Mouse (Mus musculus) ES-Bruce4 (cell line): ENCODE results near the gene Pkn1. TPM values are rescaled to one million over a fixed set of nuclear protein-coding genes. Genes with fewer than 3 reads are reported as not detected.

Source experiments
- H3K27ac ChIP-seq: 2 replicates; pipeline ENCODE4 v1.5.1; 2012; ENCODE audit warnings: low read length, inconsistent platforms; ENCODE audit not compliant: insufficient read depth
- H3K27me3 ChIP-seq: 2 replicates; pipeline ENCODE4 v1.6.1; 2012; ENCODE audit warnings: mild to moderate bottlenecking, low read length, inconsistent platforms; ENCODE audit not compliant: control insufficient read depth, poor library complexity, insufficient read depth, severe bottlenecking
- H3K36me3 ChIP-seq: 2 replicates; pipeline ENCODE4 v1.6.1; 2012; ENCODE audit warnings: inconsistent platforms, mild to moderate bottlenecking, low read length, moderate library complexity; ENCODE audit not compliant: control insufficient read depth, poor library complexity, insufficient read depth, severe bottlenecking
- H3K4me1 ChIP-seq: one replicate; pipeline ENCODE4 v1.8.1; 2011; ENCODE audit warnings: low read length; ENCODE audit not compliant: control insufficient read depth, insufficient read depth
- H3K4me3 ChIP-seq: 2 replicates; pipeline ENCODE4 v1.5.1; 2011; ENCODE audit warnings: low read depth, mild to moderate bottlenecking, low read length
- H3K9ac ChIP-seq: 2 replicates; pipeline ENCODE4 v1.6.1; 2012; ENCODE audit warnings: low read depth, mild to moderate bottlenecking, inconsistent platforms; ENCODE audit not compliant: poor library complexity, severe bottlenecking
- H3K9me3 ChIP-seq: replicated peaks from 2 replicates; pipeline ENCODE4 v1.6.1; 2012; ENCODE audit warnings: mild to moderate bottlenecking, low read length, inconsistent platforms; ENCODE audit not compliant: control insufficient read depth, poor library complexity, insufficient read depth, severe bottlenecking
- CTCF ChIP-seq: IDR thresholded peaks from one replicate; pipeline ENCODE4 v1.8.1; 2011; ENCODE audit warnings: low read depth, low read length
- EP300 ChIP-seq: IDR thresholded peaks from 2 replicates; pipeline ENCODE4 v1.6.1; 2011; ENCODE audit warnings: low read depth, low read length; ENCODE audit not compliant: insufficient read depth
- POLR2A ChIP-seq: IDR thresholded peaks from one replicate; pipeline ENCODE4 v1.8.1; 2011; ENCODE audit warnings: low read length; ENCODE audit not compliant: insufficient read depth
- polyA plus RNA-seq: library from polyadenylated mRNA; stranded (reverse); fragments of >200 nt; gene quantifications from 2 replicates; pipeline ENCODE4 v1.2.4, GENCODE M21; 2011; ENCODE audit warnings: low read depth; ENCODE audit not compliant: missing spikeins, insufficient read depth, insufficient read length

Pkn1 gene
- polyA plus RNA-seq, 1 experiment = 19.9 TPM

DNA sequence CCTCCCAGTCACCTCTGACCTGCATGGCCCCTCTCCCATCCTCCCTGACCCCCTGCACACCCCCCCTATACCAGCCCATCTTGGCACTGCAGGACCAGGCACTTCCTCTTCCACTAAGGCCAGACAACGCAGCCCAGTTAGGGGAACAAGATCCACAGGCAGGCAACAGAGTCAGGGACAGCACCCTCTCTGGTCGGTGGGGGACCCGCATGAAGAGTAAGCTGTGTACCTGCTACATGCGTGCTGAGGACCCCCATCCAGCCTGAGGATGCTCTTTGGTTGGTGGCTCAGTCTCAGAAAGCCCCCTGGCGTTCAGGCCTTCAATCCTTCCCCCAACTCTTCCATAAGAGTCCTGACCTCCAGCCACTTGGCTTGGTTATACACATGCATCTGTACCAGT is 7.4 kb upstream of the Pkn1 start:
- H3K9me3 ChIP-seq = no peaks in the 10 kb centered on the region
- TF ChIP-seq POLR2A (no peak), EP300 (no peak), CTCF (no peak)
- no peak overlapping the region for H3K9ac ChIP-seq
- H3K4me1 ChIP-seq = peaks cover 2% of the 10 kb centered on the region
- H3K27me3 ChIP-seq = no peaks in the 10 kb centered on the region
- no peaks in the 10 kb centered on the region for H3K36me3 ChIP-seq
- no peak overlapping the region for H3K27ac ChIP-seq
- H3K4me3 ChIP-seq = no peak overlapping the region

DNA sequence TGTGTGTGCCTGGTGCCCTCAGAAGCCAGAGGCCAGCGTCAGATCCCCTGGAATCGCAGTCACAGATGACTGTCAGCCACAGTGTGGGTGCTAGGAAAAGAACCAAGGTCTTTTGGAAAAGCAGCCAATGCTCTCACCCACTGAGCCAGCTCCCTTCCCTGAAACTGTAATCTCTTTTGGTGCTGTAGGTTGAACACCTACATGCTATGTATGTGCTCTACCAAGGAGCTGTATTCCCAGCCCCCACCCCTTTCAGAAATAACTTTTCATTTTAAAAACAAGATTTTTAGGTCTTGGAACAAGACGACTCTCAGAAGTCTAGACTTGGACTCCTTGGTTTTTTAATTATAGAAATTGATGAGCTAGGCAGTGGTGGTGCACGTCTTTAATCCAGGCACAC is 4.4 kb upstream of the Pkn1 start:
- no peaks in the 10 kb centered on the region for H3K27me3 ChIP-seq
- peaks cover 2% of the 10 kb centered on the region for H3K4me1 ChIP-seq
- no peak for TF ChIP-seq EP300
- TF ChIP-seq CTCF = no peak
- no peak for TF ChIP-seq POLR2A
- no peak overlapping the region for H3K9ac ChIP-seq
- H3K36me3 ChIP-seq = no peaks in the 10 kb centered on the region
- no peak overlapping the region for H3K27ac ChIP-seq
- no peaks in the 10 kb centered on the region for H3K9me3 ChIP-seq
- no peak overlapping the region for H3K4me3 ChIP-seq

DNA sequence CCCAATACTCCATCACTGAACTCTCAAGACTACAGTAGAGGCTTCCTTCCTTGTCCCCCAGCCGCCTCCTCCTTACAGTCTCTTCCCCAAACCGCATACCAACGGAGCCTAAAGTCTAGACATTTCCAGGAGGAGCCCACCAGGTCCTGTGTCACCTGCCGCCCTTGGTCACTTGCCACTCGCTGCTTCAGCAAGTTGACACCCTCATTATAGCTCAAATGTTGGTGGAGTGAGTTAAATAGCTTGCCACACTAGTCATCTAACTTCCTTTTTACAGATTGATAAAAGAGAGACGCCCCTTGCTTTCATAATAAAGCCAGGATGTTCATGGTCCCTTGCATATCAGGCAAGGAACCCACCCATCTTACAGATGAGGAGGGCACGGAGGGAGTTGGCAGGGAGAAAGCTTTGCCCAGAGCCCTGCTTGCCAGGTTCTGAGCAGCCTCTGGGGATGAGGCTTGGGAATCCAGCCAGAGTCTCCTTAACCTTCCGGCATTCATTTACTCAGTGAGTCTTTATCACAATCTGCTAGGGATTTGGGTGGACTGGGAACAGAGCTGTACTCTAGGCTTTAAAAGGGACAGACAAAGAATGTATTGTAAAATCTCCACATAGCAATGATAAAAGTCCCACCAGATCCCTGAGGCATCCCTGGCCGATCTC is 1.6 kb upstream of the Pkn1 start:
- H3K27ac ChIP-seq = no peak overlapping the region
- H3K4me3 ChIP-seq = no peak overlapping the region
- H3K9ac ChIP-seq = no peak overlapping the region
- H3K36me3 ChIP-seq = no peaks in the 10 kb centered on the region
- H3K27me3 ChIP-seq = no peaks in the 10 kb centered on the region
- TF ChIP-seq EP300 = no peak
- TF ChIP-seq POLR2A = no peak
- no peak for TF ChIP-seq CTCF
- no peaks in the 10 kb centered on the region for H3K9me3 ChIP-seq
- peaks cover 2% of the 10 kb centered on the region for H3K4me1 ChIP-seq

DNA sequence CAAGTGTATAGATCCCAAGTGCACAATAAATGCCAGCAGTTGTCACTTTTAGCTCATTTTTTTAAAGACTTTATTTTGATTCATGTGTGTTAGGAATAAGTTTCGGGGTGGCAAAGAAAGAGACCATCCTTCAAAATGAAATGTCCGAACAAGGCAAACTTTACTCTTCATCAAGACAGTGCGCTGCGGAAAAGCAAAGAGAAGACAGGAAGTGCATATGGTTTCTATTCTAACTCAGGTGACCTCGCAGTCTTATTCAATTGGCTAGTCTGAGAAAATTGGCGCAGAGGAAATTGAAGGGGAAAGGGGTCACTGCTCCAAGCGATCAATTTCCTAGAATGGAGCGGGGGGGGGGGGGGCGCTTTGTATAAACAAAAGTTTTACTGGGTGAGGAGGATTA is 587 bp upstream of the Pkn1 start:
- Histone ChIP-seq H3K9me3 (no peaks in the 10 kb centered on the region), H3K27me3 (no peaks in the 10 kb centered on the region), H3K9ac (peak overlapping the region; percentile 96), H3K36me3 (no peaks in the 10 kb centered on the region), H3K4me3 (peak overlapping the region; percentile 67; the same call in 1 of the 2 replicates), H3K27ac (no peak overlapping the region), H3K4me1 (peaks cover 2% of the 10 kb centered on the region)
- TF ChIP-seq POLR2A (no peak), EP300 (no peak), CTCF (no peak)

DNA sequence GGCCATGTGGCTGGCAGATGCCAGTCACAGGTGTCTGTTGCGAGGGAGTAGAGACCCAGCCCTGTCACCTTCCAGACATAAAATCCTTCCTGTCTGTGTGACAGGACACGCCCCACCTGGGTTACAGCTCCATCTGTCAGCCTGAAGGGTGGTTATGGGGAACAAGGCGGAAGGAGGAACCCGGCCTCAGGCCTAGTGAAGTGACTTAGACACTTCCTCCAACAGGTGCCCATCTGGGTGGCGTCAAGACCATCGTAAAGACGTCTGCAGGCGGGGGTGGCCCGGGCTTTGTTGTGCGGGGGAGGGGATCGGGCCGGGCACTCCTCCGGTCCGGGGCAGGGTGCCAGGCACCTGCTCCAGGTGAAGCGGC is 703 bp downstream of the Pkn1 start:
- no peak overlapping the region for H3K27ac ChIP-seq

DNA sequence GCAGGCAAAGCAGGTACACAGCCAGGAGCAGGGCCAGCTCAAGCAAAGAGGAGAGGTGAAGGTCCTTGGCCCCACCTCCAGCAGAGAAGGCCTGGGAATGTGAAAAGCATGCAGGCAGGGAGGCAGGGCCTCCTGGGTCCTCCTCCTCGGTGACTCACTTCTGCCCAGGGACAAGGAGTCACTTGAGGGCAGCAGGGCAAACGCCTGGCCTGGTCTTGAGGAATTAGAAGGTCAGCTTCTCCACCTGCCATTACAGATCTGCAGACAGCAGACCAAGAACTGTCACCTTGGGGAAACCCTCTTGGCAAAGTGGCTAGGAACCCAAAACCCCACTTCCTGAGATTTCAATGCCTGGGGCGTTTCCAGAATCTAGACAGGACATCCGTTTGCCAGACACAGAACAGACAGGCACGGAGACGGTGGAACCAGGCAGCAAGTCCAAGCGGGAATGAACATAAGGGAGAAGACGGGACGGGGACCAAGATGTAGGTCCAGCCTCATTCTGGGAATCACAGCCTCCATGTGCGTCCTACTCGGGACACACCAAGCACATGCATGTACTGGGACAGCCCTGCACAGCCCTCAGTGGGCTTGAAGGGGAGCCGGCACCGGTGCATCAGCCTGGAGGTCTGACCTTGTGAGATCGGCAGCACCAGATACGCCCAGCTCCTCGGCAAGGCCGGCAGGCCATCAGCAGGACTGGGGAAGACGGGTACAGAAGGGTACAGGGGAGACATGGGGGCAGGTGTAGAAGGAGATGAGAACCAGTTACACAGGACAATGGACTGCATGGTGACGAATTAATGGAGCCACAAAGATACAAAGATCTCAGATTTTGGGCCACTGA is 1.4 kb downstream of the Pkn1 start:
- Histone ChIP-seq H3K36me3 (no peaks in the 10 kb centered on the region), H3K4me3 (peak overlapping the region; percentile 71), H3K9ac (peak overlapping the region; percentile 96; the same call in 1 of the 2 replicates), H3K9me3 (no peaks in the 10 kb centered on the region), H3K27ac (no peak overlapping the region), H3K27me3 (no peaks in the 10 kb centered on the region), H3K4me1 (peaks cover 2% of the 10 kb centered on the region)
- no peak for TF ChIP-seq EP300
- no peak for TF ChIP-seq CTCF
- TF ChIP-seq POLR2A = no peak

More for the DNA sequence above, 703 bp downstream of the Pkn1 start:
- Histone ChIP-seq H3K9ac (peak overlapping the region; percentile 96), H3K4me3 (peak overlapping the region; percentile 71), H3K9me3 (no peaks in the 10 kb centered on the region), H3K36me3 (no peaks in the 10 kb centered on the region), H3K4me1 (peaks cover 2% of the 10 kb centered on the region), H3K27me3 (no peaks in the 10 kb centered on the region)
- no peak for TF ChIP-seq EP300
